Mouse (Mus musculus) kidney, postnatal 0 days (tissue): ENCODE results near the gene Acer2. TPM values are rescaled to one million over a fixed set of nuclear protein-coding genes. Genes with fewer than 3 reads are reported as not detected.

Experiments used
- ATAC-seq: fragments of 200-750 bp; cut with Nextera tagmentation; replicated peaks from 2 replicates; pipeline ENCODE4 v1.8.0; 2017; ENCODE audit warnings: low read depth, moderate number of reproducible peaks, moderate TSS enrichment, moderate library complexity; ENCODE audit not compliant: low FRiP score
- DNase-seq: peaks from one replicate; pipeline ENCODE4 v3.0.0-alpha.2; 2016; ENCODE audit warnings: low spot score
- H3K27ac ChIP-seq: fragments of 300-500 bp; sonication (generic); 2 replicates; pipeline ENCODE4 v1.5.1; 2014; ENCODE audit warnings: mild to moderate bottlenecking
- H3K27me3 ChIP-seq: fragments of 300-500 bp; sonication (generic); 2 replicates; pipeline ENCODE4 v1.6.1; 2014; ENCODE audit warnings: low read length, mixed read lengths; ENCODE audit not compliant: insufficient read depth
- H3K36me3 ChIP-seq: fragments of 300-500 bp; sonication (generic); 2 replicates; pipeline ENCODE4 v1.6.1; 2014; ENCODE audit warnings: low read length, mixed read lengths; ENCODE audit not compliant: insufficient read depth
- H3K4me1 ChIP-seq: fragments of 300-500 bp; sonication (generic); replicated peaks from 2 replicates; pipeline ENCODE4 v1.6.1; 2014; ENCODE audit warnings: antibody characterized with exemption, low read length, mixed read lengths; ENCODE audit not compliant: insufficient read depth
- H3K4me2 ChIP-seq: fragments of 300-500 bp; sonication (generic); 2 replicates; pipeline ENCODE4 v1.6.1; 2014; ENCODE audit warnings: mild to moderate bottlenecking, low read length, moderate library complexity, mixed read lengths
- H3K4me3 ChIP-seq: fragments of 300-500 bp; sonication (generic); replicated peaks from 2 replicates; pipeline ENCODE4 v1.5.1; 2014; ENCODE audit warnings: low read depth, low read length
- H3K9ac ChIP-seq: fragments of 300-500 bp; sonication (generic); 2 replicates; pipeline ENCODE4 v1.6.1; 2014; ENCODE audit warnings: low read depth, low read length
- H3K9me3 ChIP-seq: fragments of 300-500 bp; sonication (generic); replicated peaks from 2 replicates; pipeline ENCODE4 v1.6.1; 2016; ENCODE audit warnings: low read length, inconsistent platforms, mixed read lengths
- CTCF ChIP-seq: IDR thresholded peaks from 2 replicates; pipeline ENCODE4 v1.5.1; 2016; ENCODE audit warnings: antibody characterized with exemption, low read depth, mild to moderate bottlenecking, moderate library complexity
- WGBS: fragments of 180-500 bp; shearing (Covaris S2); extraction: QIAGEN DNeasy Blood & Tissue Kit; methylation state at CpG from one replicate; pipeline ENCODE4 v1.1.7; 2014; 5-methylcytosine and 5-hydroxymethylcytosine counted together
- polyA plus RNA-seq: library from polyadenylated mRNA; unstranded; fragments of >200 nt; fragmentation: Nextera tagmentation; extraction: Ambion mirVana; gene quantifications from 2 replicates; pipeline ENCODE4 v1.2.1, GENCODE M21; 2015

Acer2 gene
- polyA plus RNA-seq, 1 experiment from 2014 or later = 55.5 TPM

DNA sequence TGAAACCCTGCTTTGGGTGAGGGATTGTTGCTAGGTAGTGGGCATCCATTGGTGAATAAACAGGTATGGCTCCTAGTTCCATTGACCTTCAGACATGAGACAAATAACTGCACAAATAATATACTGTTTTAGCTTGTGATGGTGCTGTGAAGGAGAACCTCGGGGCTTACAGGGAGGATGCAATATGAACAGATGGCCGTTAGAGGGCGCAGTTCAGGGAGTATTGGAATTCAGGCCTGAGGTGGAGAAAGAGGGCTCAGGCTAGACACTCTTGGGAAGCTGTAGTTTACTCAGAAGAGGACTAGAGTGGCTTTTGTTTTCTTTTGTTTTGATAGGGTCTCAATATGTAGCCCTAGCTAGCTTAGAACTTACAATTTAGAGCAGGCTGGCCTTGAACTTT lies 30.8 kb downstream of the Acer2 start:
- H3K36me3 ChIP-seq = no peaks in the 10 kb centered on the region
- DNase-seq (no peak), ATAC-seq (no peak)
- no peak overlapping the region for H3K4me2 ChIP-seq
- H3K9me3 ChIP-seq = no peaks in the 10 kb centered on the region
- no peak overlapping the region for H3K9ac ChIP-seq
- peak; percentile 43; the same call in 1 of the 2 replicates for TF ChIP-seq CTCF
- H3K27ac ChIP-seq = no peak overlapping the region
- H3K4me3 ChIP-seq = no peak overlapping the region
- H3K4me1 ChIP-seq = peaks cover 3% of the 10 kb centered on the region; the same call in 1 of the 2 replicates
- 46% methylated on average over 3 of the region's 3 CpGs for WGBS
- H3K27me3 ChIP-seq = no peaks in the 10 kb centered on the region

DNA sequence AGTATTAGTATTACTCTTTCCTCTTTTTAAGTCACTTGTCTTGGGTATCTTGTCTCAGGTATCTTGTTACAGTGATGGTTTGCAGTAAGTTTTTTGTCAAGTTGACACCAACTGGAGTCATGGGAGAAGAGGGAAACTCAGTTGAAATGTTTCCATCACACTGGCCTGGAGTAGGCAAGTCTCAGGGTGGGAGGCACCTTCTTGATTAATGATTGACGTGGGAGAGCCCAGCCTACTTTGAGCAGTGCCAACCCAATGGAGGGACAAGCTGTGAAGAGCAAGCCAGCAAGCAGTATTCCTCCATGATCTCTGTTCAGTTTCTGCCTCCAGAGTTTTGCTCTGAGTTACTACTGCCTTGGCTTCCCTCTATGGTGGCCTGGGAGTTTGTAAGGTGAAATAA lies 31.7 kb downstream of the Acer2 start:
- Histone ChIP-seq H3K9me3 (no peaks in the 10 kb centered on the region), H3K36me3 (no peaks in the 10 kb centered on the region), H3K4me2 (no peak overlapping the region), H3K27me3 (no peaks in the 10 kb centered on the region), H3K9ac (no peak overlapping the region), H3K4me3 (no peak overlapping the region), H3K27ac (no peak overlapping the region), H3K4me1 (no peaks in the 10 kb centered on the region)
- ATAC-seq (no peak), DNase-seq (no peak)
- WGBS = 95% methylated on average over 1 of the region's 1 CpGs
- no peak for TF ChIP-seq CTCF

GRCm38 (mm10) chr4:86911576-86912341 lies 37.6 kb downstream of the Acer2 start:
- DNase-seq (peak; percentile 20), ATAC-seq (no peak; the same call in 1 of the 2 replicates)
- Histone ChIP-seq H3K27ac (no peak overlapping the region), H3K4me3 (no peak overlapping the region), H3K9ac (peak overlapping the region; percentile 23; the same call in 1 of the 2 replicates), H3K9me3 (no peaks in the 10 kb centered on the region), H3K27me3 (no peaks in the 10 kb centered on the region), H3K4me1 (peaks cover 7% of the 10 kb centered on the region; the same call in 1 of the 2 replicates), H3K36me3 (no peaks in the 10 kb centered on the region), H3K4me2 (peak overlapping the region; percentile 27)
- 21% methylated on average over 18 of the region's 18 CpGs for WGBS
- TF ChIP-seq CTCF = no peak

DNA sequence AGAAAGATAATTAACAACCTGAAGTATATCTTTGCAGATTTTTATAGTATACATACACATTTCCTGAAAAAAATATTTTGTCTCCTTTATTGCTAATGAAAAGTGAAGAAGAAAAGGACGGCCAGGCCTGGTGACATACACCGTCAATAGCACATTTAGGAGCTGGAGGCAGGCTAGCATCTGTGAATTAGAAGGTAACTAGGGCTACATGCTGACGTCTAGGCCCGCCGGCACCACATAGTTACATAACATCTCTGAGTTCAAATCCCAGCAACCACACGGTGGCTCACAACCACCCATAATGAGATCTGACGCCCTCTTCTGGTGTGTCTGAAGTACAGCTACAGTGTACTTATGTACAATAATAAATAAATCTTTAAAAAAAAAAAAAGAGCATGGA lies 38.6 kb downstream of the Acer2 start:
- TF ChIP-seq CTCF = 0 out of 2 replicates have a peak, but pooled peaks have one; percentile 5
- ATAC-seq = no peak
- 86% methylated on average over 7 of the region's 7 CpGs for WGBS
- no peak overlapping the region for H3K4me2 ChIP-seq
- H3K27me3 ChIP-seq = no peaks in the 10 kb centered on the region
- no peak overlapping the region for H3K4me3 ChIP-seq
- no peak overlapping the region for H3K27ac ChIP-seq
- H3K9me3 ChIP-seq = no peaks in the 10 kb centered on the region
- peaks cover 7% of the 10 kb centered on the region; the same call in 1 of the 2 replicates for H3K4me1 ChIP-seq
- no peak for DNase-seq
- no peaks in the 10 kb centered on the region for H3K36me3 ChIP-seq
- H3K9ac ChIP-seq = no peak overlapping the region

DNA sequence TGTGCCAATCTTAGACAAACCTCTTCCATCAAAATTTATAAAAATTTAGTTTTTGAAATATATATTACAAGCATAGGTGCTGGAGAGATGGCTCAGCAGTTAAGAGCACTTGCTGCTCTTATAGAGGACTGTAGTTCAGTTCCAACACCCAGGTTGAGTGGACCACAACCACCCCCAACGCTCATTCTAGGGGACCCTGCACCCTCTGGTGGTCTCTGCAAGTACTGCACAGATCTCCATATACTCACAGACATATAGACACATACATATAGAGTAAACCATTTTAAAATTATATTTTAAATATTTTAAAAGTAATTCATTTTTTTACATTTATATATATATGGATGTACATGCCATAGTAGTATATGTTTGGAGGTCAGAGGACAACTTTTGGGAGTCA lies 41.9 kb downstream of the Acer2 start:
- ATAC-seq (no peak), DNase-seq (no peak)
- WGBS = 78% methylated on average over 1 of the region's 1 CpGs
- Histone ChIP-seq H3K9me3 (no peaks in the 10 kb centered on the region), H3K27me3 (no peaks in the 10 kb centered on the region), H3K4me1 (peaks cover 7% of the 10 kb centered on the region; the same call in 1 of the 2 replicates), H3K9ac (no peak overlapping the region), H3K27ac (no peak overlapping the region), H3K4me3 (no peak overlapping the region), H3K36me3 (peaks cover 6% of the 10 kb centered on the region; the same call in 1 of the 2 replicates), H3K4me2 (no peak overlapping the region)
- TF ChIP-seq CTCF = peak; percentile 44; the same call in 1 of the 2 replicates

- no peak for ATAC-seq
- Histone ChIP-seq H3K4me2 (no peak overlapping the region), H3K27me3 (no peaks in the 10 kb centered on the region), H3K9ac (no peak overlapping the region), H3K4me1 (no peaks in the 10 kb centered on the region), H3K4me3 (no peak overlapping the region), H3K36me3 (0 out of 2 replicates have a peak, but pooled peaks cover under 1% of the 10 kb centered on the region), H3K27ac (no peak overlapping the region), H3K9me3 (no peaks in the 10 kb centered on the region)
- DNase-seq = no peak
- TF ChIP-seq CTCF = no peak
- 82% methylated on average over 3 of the region's 3 CpGs for WGBS
Observed at GRCm38 (mm10) chr4:86923476-86924055, 49.4 kb downstream of the Acer2 start.
